Mouse (Mus musculus) lung, postnatal 0 days (tissue): Measurements from ENCODE around the gene Nup85.

Source experiments
- CTCF ChIP-seq: IDR thresholded peaks from 2 replicates; pipeline ENCODE4 v1.5.1; 2016; ENCODE audit warnings: antibody characterized with exemption, mild to moderate bottlenecking
- EP300 ChIP-seq: IDR thresholded peaks from 2 replicates; pipeline ENCODE4 v1.6.1; 2016; ENCODE audit warnings: antibody characterized with exemption, mild to moderate bottlenecking, control low read depth

DNA sequence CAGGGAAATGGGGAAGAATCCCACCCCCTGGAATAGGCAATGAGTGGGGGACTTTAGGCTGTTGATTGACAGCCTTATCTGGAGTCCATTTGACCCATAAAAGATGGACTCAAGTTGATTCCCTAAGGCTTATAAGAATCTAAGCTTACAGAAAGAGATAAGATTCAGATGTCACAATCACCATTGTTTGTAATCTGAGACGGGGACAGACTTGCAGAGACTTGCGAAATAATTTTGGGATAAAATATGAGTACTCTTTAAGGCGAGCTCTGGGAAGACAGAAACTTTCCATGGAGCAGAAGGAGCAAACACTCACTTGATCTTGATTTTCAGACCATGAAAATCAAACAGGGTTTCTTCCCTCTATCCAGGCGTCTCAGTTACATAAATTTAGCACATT is 20.7 kb upstream of the Nup85 start:
- TF ChIP-seq CTCF: no peak
- TF ChIP-seq EP300: no peak
